Mouse (Mus musculus) neural tube, embryonic 12.5 days (tissue): ENCODE data around the gene Zfp978. TPM values are rescaled to one million over a fixed set of nuclear protein-coding genes. Genes with fewer than 3 reads are reported as not detected.
A peak's percentile ranks its signal among the peaks of the same experiment; 100 is the strongest.
"Not testable (repeated sequence)": the region's sequence is repeated elsewhere in the genome, so short reads cannot be mapped to it uniquely, and the experiment has no call there.

ENCODE experiments used
- ATAC-seq: fragments of 200-750 bp; cut with Nextera tagmentation; 2 replicates; pipeline ENCODE4 v1.8.0; 2017; ENCODE audit warnings: low read depth, mild to moderate bottlenecking, moderate TSS enrichment, moderate library complexity; ENCODE audit not compliant: low FRiP score
- H3K27ac ChIP-seq: fragments of 300-500 bp; sonication (generic); 2 replicates; pipeline ENCODE4 v1.5.1; 2016
- H3K27me3 ChIP-seq: fragments of 300-500 bp; sonication (generic); replicated peaks from 2 replicates; pipeline ENCODE4 v1.6.1; 2016; ENCODE audit warnings: mild to moderate bottlenecking
- H3K36me3 ChIP-seq: fragments of 300-500 bp; sonication (generic); 2 replicates; pipeline ENCODE4 v1.6.1; 2016; ENCODE audit warnings: mild to moderate bottlenecking
- H3K4me1 ChIP-seq: fragments of 300-500 bp; sonication (generic); 2 replicates; pipeline ENCODE4 v1.6.1; 2016
- H3K4me2 ChIP-seq: fragments of 300-500 bp; sonication (generic); replicated peaks from 2 replicates; pipeline ENCODE4 v1.6.1; 2016; ENCODE audit warnings: mild to moderate bottlenecking
- H3K4me3 ChIP-seq: fragments of 300-500 bp; sonication (generic); 2 replicates; pipeline ENCODE4 v1.5.1; 2016
- H3K9ac ChIP-seq: fragments of 300-500 bp; sonication (generic); 2 replicates; pipeline ENCODE4 v1.6.1; 2016; ENCODE audit warnings: mild to moderate bottlenecking
- H3K9me3 ChIP-seq: fragments of 300-500 bp; sonication (generic); 2 replicates; pipeline ENCODE4 v1.6.1; 2016; ENCODE audit warnings: mild to moderate bottlenecking
- WGBS: fragments of 180-500 bp; shearing (Covaris S2); methylation state at CpG from one replicate; pipeline ENCODE4 v1.1.7; 2016; 5-methylcytosine and 5-hydroxymethylcytosine counted together
- polyA plus RNA-seq: library from polyadenylated mRNA; unstranded; fragments of >200 nt; fragmentation: Nextera tagmentation; extraction: Ambion mirVana; gene quantifications from 2 replicates; pipeline ENCODE4 v1.2.1, GENCODE M21; 2016

Zfp978 gene
- polyA plus RNA-seq, 1 experiment from 2014 or later, result not detected

DNA sequence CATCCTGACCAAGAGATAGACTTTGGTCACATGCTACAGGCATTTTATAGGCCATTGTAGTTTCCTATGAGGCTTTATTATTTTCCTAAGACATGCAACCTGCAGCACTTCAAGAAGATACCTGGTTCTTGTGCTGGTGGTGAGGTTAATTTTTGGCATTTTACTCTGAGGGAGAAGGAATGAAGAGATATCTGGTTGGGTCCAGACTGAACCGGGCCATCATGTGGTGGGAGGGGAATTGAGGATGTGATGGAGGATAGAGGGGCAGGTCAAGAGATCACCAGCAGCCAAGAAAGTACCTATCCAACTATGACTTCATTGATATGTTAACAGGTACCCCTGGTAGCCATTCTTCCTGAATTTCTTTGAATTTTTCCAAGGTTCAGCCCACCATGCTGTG is 769 bp downstream of the Zfp978 start:
- H3K4me2 ChIP-seq, H3K9me3 ChIP-seq, H3K4me3 ChIP-seq, H3K27me3 ChIP-seq, ATAC-seq, H3K9ac ChIP-seq, H3K27ac ChIP-seq, H3K4me1 ChIP-seq, H3K36me3 ChIP-seq: not testable (repeated sequence)
- no CpG with 5 or more reads among the region's 1 CpGs for WGBS

DNA sequence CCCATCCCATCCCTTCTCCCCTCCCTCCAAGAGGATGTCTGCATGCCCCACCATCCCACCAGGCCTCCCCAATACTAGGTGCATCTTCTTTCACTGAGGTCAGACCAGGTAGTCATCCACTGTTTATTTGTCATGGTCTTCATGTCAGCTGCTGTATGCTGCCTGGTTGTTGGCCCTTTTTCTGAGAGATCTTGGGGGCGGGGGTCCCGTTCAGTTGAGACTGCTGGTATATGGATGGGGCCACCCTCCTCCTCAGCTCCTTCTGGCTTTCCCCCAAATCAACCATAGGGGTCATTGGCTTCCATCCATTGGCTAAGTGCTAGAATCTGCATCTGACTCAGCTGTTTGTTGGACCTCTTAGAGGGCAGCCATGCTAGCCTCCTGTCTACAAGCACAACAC is 8.5 kb downstream of the Zfp978 start:
- not testable (repeated sequence) for H3K4me1 ChIP-seq, H3K9ac ChIP-seq, H3K9me3 ChIP-seq, H3K36me3 ChIP-seq, H3K4me2 ChIP-seq, H3K27me3 ChIP-seq, H3K4me3 ChIP-seq, H3K27ac ChIP-seq
- WGBS, result no CpG with 5 or more reads among the region's 2 CpGs
- ATAC-seq, result peak; percentile 58

DNA sequence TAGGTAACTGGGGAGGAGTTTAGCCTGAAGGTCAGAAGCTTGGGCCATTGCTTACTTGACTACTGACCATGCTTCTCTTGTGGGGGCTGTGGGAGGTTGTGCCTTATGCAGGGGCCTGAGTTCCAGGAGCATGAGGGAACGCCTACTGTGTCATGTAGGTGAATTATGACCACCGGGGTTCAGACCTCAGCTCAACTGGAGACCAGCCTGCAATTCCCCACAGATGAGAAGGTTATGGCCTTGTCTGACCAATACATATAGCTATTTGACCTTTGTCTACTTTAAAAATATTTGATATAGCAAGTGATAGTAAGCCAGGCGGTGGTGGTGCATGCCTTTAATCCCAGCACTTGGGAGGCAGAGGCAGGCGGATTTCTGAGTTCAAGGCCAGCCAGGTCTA is 22.1 kb downstream of the Zfp978 start:
- not testable (repeated sequence) for ATAC-seq, H3K27me3 ChIP-seq, H3K4me2 ChIP-seq, H3K4me1 ChIP-seq, H3K4me3 ChIP-seq, H3K9me3 ChIP-seq, H3K27ac ChIP-seq, H3K36me3 ChIP-seq, H3K9ac ChIP-seq
- WGBS, result 83% methylated on average over 4 of the region's 4 CpGs

GRCm38 (mm10) chr4:147397201-147397600 is 36.1 kb downstream of the Zfp978 start:
- H3K9ac ChIP-seq, H3K36me3 ChIP-seq, ATAC-seq, H3K4me1 ChIP-seq, H3K4me3 ChIP-seq, H3K4me2 ChIP-seq, H3K27me3 ChIP-seq, H3K27ac ChIP-seq: not testable (repeated sequence)
- WGBS, result 89% methylated on average over 3 of the region's 3 CpGs
- peaks cover 39% of the 10 kb centered on the region for H3K9me3 ChIP-seq

DNA sequence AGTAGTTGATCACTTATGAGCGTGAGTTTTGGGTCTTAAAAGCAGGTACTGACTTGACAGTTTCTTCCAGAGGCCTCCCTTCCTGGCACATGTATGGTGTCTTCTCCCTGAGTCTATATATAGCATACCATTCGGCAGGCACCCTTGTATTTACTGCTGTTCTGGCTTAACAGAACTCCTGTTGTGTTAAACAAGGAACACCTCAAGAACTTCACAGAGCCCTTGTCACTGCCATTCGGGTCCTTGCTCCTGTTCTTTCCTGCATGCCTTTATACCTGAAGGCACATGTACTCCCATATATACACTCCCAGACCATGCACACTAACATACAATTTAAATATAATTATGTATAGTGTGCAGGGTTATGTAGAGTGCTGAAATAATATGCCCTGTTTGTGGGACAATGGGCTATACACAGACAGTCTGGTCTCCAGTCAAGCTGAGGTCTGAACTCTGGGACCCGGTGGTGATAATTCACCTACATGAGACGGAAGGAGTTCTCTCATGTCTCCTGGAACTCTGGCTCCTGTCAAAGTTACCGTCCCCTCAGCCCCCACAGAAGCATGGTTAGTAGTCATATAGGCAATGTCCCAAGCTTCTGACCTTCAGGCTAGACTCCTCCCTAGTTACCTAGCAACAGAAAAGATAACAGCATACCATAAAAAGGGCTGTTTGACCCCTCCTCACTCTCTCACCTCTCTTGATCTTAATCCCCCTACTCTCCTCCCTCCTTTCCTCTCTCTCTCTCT is 37.0 kb downstream of the Zfp978 start:
- H3K4me3 ChIP-seq, H3K4me2 ChIP-seq, H3K36me3 ChIP-seq, H3K27ac ChIP-seq, H3K4me1 ChIP-seq, H3K9ac ChIP-seq, H3K27me3 ChIP-seq, ATAC-seq: not testable (repeated sequence)
- peaks cover 44% of the 10 kb centered on the region for H3K9me3 ChIP-seq
- WGBS, result 80% methylated on average over 6 of the region's 6 CpGs

GRCm38 (mm10) chr4:147398741-147399140 is 37.6 kb downstream of the Zfp978 start:
- H3K9ac ChIP-seq, H3K4me3 ChIP-seq, H3K4me2 ChIP-seq, H3K36me3 ChIP-seq, ATAC-seq, H3K27me3 ChIP-seq, H3K27ac ChIP-seq, H3K4me1 ChIP-seq: not testable (repeated sequence)
- 85% methylated on average over 1 of the region's 1 CpGs for WGBS
- peaks cover 49% of the 10 kb centered on the region for H3K9me3 ChIP-seq

DNA sequence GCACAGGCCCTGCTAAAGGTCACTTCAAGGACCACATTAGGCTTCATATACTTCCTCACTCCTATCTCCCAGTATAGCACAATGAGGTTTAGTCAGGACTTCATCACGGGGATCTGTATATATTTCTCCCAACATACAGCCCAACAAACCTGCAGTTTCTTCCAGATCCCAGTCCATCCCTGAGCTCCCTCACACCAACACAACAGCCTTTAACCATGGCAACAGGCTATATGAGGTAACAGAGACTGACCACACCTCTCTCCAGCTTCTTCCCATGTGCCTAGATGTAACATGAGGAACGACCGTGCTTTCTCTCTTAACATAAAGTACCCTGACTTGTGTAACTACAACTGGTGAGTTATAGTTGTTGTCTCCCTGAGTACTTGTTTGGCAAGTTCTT is 38.4 kb downstream of the Zfp978 start:
- H3K27ac ChIP-seq, H3K9ac ChIP-seq, ATAC-seq, H3K4me3 ChIP-seq, H3K4me1 ChIP-seq, H3K36me3 ChIP-seq, H3K4me2 ChIP-seq, H3K27me3 ChIP-seq: not testable (repeated sequence)
- H3K9me3 ChIP-seq, result peaks cover 57% of the 10 kb centered on the region
- 80% methylated on average over 3 of the region's 3 CpGs for WGBS

- not testable (repeated sequence) for H3K4me1 ChIP-seq, H3K27ac ChIP-seq, H3K27me3 ChIP-seq, H3K36me3 ChIP-seq, H3K9ac ChIP-seq, H3K4me2 ChIP-seq, H3K4me3 ChIP-seq, ATAC-seq
- peaks cover 58% of the 10 kb centered on the region for H3K9me3 ChIP-seq
- WGBS, result 87% methylated on average over 8 of the region's 8 CpGs
These were observed 39.1 kb downstream of the Zfp978 start for GRCm38 (mm10) chr4:147400031-147400847.

- H3K36me3 ChIP-seq, H3K9ac ChIP-seq, H3K27ac ChIP-seq, H3K4me3 ChIP-seq, ATAC-seq, H3K4me2 ChIP-seq, H3K4me1 ChIP-seq, H3K27me3 ChIP-seq: not testable (repeated sequence)
- H3K9me3 ChIP-seq, result peaks cover 58% of the 10 kb centered on the region
- WGBS, result 82% methylated on average over 17 of the region's 17 CpGs
These were observed 40.0 kb downstream of the Zfp978 start for GRCm38 (mm10) chr4:147400848-147401715.

DNA sequence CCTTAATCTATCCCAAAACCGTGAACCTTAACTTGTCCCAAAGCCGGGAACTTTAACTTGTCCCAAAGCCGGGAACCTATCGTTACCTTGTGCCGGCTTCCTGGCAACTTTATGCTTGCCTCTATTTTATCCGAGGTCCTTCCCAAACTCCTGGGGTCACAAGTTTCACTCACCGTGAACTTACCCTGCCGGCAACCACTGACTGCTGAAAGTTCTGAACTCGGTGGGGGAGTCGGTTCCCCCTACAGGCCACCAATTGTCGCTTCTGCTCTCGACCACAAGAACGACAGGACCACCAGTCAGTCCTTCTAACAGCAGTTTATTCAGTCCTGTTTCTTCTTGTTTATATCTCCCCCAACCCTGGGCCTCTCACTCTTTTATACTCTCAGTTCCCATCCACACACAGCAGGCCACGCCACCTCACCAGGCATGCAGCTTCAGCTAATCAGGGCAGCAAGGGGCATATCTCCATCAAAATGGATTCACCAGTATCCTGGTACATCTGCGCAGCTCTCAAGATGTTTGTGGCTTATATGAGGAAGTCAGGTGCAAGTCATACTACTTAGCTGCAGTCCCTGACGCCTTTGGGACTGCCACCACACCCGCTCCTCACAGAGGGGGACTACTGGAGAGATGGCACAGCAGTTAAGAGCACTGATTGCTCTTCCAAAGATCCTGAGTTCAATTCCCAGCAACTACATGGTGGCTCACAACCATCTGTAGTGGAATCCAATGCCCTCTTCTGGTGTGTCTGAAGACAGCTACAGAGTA is 40.8 kb downstream of the Zfp978 start:
- H3K4me2 ChIP-seq, H3K4me3 ChIP-seq, H3K9ac ChIP-seq, H3K4me1 ChIP-seq, ATAC-seq, H3K27me3 ChIP-seq, H3K27ac ChIP-seq, H3K36me3 ChIP-seq: not testable (repeated sequence)
- H3K9me3 ChIP-seq, result peaks cover 58% of the 10 kb centered on the region
- 84% methylated on average over 17 of the region's 17 CpGs for WGBS

DNA sequence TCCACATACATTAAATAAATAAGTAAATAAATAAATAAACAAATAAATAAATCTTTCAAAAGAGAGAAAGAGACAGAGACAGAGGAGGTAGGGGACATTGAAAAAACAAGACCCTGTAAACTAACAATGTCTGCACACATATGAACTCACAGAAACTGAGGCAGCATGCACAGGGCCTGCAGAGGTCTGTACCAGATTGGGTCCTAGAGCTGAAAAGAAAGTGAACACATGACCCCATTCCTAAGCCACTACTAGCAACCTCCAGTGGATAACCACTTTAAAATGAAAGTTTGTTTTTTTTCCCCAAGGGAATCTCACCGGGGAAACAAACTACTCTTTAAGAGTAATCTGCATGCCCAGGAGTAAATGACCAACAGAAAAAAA is 41.4 kb downstream of the Zfp978 start:
- H3K9ac ChIP-seq, H3K4me2 ChIP-seq, H3K27ac ChIP-seq, H3K27me3 ChIP-seq, H3K4me1 ChIP-seq, H3K4me3 ChIP-seq, ATAC-seq, H3K36me3 ChIP-seq: not testable (repeated sequence)
- 25% methylated on average over 1 of the region's 1 CpGs for WGBS
- H3K9me3 ChIP-seq, result peaks cover 55% of the 10 kb centered on the region

DNA sequence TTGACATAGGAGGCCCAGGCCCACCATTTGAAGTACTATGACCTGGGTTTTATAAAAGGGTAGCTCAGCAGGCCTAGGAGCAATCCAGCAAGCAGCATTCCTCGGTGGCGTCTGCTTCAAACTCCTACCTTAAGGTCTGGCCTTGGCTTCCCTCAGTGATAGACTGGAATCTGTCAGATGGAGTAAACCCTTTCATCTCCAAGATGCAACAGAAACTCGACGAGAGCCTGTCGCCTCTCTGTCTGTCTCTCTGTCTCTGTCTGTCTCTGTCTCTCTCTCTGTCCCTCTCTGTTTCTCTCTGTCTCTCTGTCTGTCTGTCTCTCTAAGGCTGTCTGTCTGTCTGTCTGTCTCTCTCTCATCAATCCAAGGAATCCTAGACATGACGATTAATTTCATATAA is 42.4 kb downstream of the Zfp978 start:
- not testable (repeated sequence) for H3K9ac ChIP-seq, H3K27ac ChIP-seq, H3K27me3 ChIP-seq, ATAC-seq, H3K36me3 ChIP-seq, H3K4me2 ChIP-seq, H3K4me1 ChIP-seq, H3K4me3 ChIP-seq
- WGBS, result 89% methylated on average over 6 of the region's 6 CpGs
- peaks cover 49% of the 10 kb centered on the region for H3K9me3 ChIP-seq
